In genomic region chr12:76820615-76821014, GRCm38 (mm10) we compare ENCODE assay signal across 10 mouse cellular contexts. TPM values are rescaled to one million over a fixed set of nuclear protein-coding genes. Genes with fewer than 3 reads are reported as not detected.
DNase-seq lines count a peak whose midpoint lies in the region; ATAC-seq lines count a peak whose summit lies in the region.
"Had no signal": no experiment of that assay in that cellular context is flagged by ENCODE, and none has a peak within 500 bp of the region (broad histone marks: within the 10 kb centered on the region; RNA-seq: fewer than 3 reads in every experiment).

No protein-coding gene starts in this region.

- H3K36me3 ChIP-seq in hindbrain, embryonic 13.5 days, result no peaks in the 10 kb centered on the region
- no peaks in the 10 kb centered on the region for H3K36me3 ChIP-seq in midbrain, embryonic 15.5 days (replicated peaks)

- peak overlapping the region; percentile 93 for H3K9ac ChIP-seq in hindbrain, embryonic 13.5 days
- no peak overlapping the region for H3K9ac ChIP-seq in midbrain, embryonic 15.5 days

- H3K9me3 ChIP-seq in hindbrain, embryonic 13.5 days, result no peaks in the 10 kb centered on the region
- H3K9me3 ChIP-seq in midbrain, embryonic 15.5 days, result no peaks in the 10 kb centered on the region

- H3K4me2 ChIP-seq in hindbrain, embryonic 13.5 days, result peak overlapping the region; percentile 72
- peak overlapping the region; percentile 78 for H3K4me2 ChIP-seq in midbrain, embryonic 15.5 days

- 55% methylated on average over 4 of the region's 4 CpGs for WGBS in hindbrain, embryonic 13.5 days
- 46% methylated on average over 4 of the region's 4 CpGs for WGBS in midbrain, embryonic 15.5 days

- H3K4me1 ChIP-seq in hindbrain, embryonic 13.5 days (replicated peaks), result peaks cover 52% of the 10 kb centered on the region
- peaks cover 41% of the 10 kb centered on the region for H3K4me1 ChIP-seq in midbrain, embryonic 15.5 days

- DNase-seq in cerebellum, adult 9-11 months, result peak; percentile 63
- no peak for DNase-seq in cerebellum, adult 8-10 months
- peak; percentile 74 for DNase-seq in brain, adult 2 months (ENCODE audit: low read depth, low spot score)
- no peak for DNase-seq in frontal cortex, postnatal 14 days (ENCODE audit: low spot score in 2 of 2)
- DNase-seq in frontal cortex, postnatal 36 days (ENCODE audit: low spot score in 2 of 2), result no peak
- DNase-seq: kidney, adult 18-20 months had no signal

- peaks cover 30% of the 10 kb centered on the region for H3K27me3 ChIP-seq in hindbrain, embryonic 13.5 days
- H3K27me3 ChIP-seq in midbrain, embryonic 15.5 days (replicated peaks), result peaks cover 6% of the 10 kb centered on the region; the same call in 1 of the 2 replicates

- H3K4me3 ChIP-seq in hindbrain, embryonic 13.5 days, result peak overlapping the region; percentile 72
- peak overlapping the region; percentile 83 for H3K4me3 ChIP-seq in midbrain, embryonic 15.5 days

- no peak overlapping the region; the same call in 1 of the 2 replicates for H3K27ac ChIP-seq in hindbrain, embryonic 13.5 days
- H3K27ac ChIP-seq in midbrain, embryonic 15.5 days, result no peak overlapping the region

- ATAC-seq in hindbrain, embryonic 13.5 days (ENCODE audit: low FRiP score), result no peak
- no peak for ATAC-seq in midbrain, embryonic 15.5 days (replicated peaks)
- ATAC-seq in CD4-positive, CD25-positive, alpha-beta regulatory T cell, adult 4 months, result no peak
- ATAC-seq: Patski had no signal

RNA-seq across cellular contexts. Expression of gene Rab15, which starts 2.1 kb away (rescaled TPM):
- 29.0 and 30.9 TPM in 2 replicates for polyA plus RNA-seq in hindbrain, embryonic 13.5 days (2015; fragmentation: Nextera tagmentation; extraction: Ambion mirVana)
- 47.0 and 50.2 TPM in 2 replicates for polyA plus RNA-seq in midbrain, embryonic 15.5 days (2015; fragmentation: Nextera tagmentation; extraction: Ambion mirVana)
- polyA plus RNA-seq in CD4-positive, CD25-positive, alpha-beta regulatory T cell, adult 4 months (2017; shearing (Covaris generic)), result not detected

RNA-seq across cellular contexts. Expression of gene Gpx2, which starts 25.3 kb away (rescaled TPM):
- polyA plus RNA-seq in hindbrain, embryonic 13.5 days (2015; fragmentation: Nextera tagmentation; extraction: Ambion mirVana), result 0.21 TPM in 1 of 2 replicates, not detected in the other
- 0.06 TPM in 1 of 2 replicates, not detected in the other for polyA plus RNA-seq in midbrain, embryonic 15.5 days (2015; fragmentation: Nextera tagmentation; extraction: Ambion mirVana)
- not detected for polyA plus RNA-seq in CD4-positive, CD25-positive, alpha-beta regulatory T cell, adult 4 months (2017; shearing (Covaris generic))
- polyA plus RNA-seq: Patski had no signal

RNA-seq across cellular contexts. Expression of gene Fntb, which starts 55.2 kb away (rescaled TPM):
- 33.3 and 37.3 TPM in 2 replicates for polyA plus RNA-seq in hindbrain, embryonic 13.5 days (2015; fragmentation: Nextera tagmentation; extraction: Ambion mirVana)
- polyA plus RNA-seq in midbrain, embryonic 15.5 days (2015; fragmentation: Nextera tagmentation; extraction: Ambion mirVana), result 43.5 and 44.3 TPM in 2 replicates
- 10 to 100 TPM; 28.8 to 30.3 TPM for polyA plus RNA-seq in CD4-positive, CD25-positive, alpha-beta regulatory T cell, adult 4 months (2017; shearing (Covaris generic))

RNA-seq across cellular contexts. Expression of gene Churc1, which starts 55.3 kb away (rescaled TPM):
- polyA plus RNA-seq in hindbrain, embryonic 13.5 days (2015; fragmentation: Nextera tagmentation; extraction: Ambion mirVana), result 144 and 152 TPM in 2 replicates
- 127 and 131 TPM in 2 replicates for polyA plus RNA-seq in midbrain, embryonic 15.5 days (2015; fragmentation: Nextera tagmentation; extraction: Ambion mirVana)
- polyA plus RNA-seq in CD4-positive, CD25-positive, alpha-beta regulatory T cell, adult 4 months (2017; shearing (Covaris generic)), result 100 to 1,000 TPM; 129 to 145 TPM

Comparison
In these comparisons a context has a peak if more than half of its experiments do, and no peak if none do; other contexts are left out.
1. DNase-seq: peak in cerebellum, adult 9-11 months (single experiment) and brain, adult 2 months (single experiment); none in cerebellum, adult 8-10 months (single experiment), frontal cortex, postnatal 14 days (0 of 2) and frontal cortex, postnatal 36 days (0 of 2).
2. RNA of gene Rab15, which starts 2.1 kb away (polyA plus RNA-seq): 47.0 to 50.2 TPM in midbrain, embryonic 15.5 days and 29.0 to 30.9 TPM in hindbrain, embryonic 13.5 days; not detected in CD4-positive, CD25-positive, alpha-beta regulatory T cell, adult 4 months; every median in the first group is over 10 times any median in the second.